Mouse (Mus musculus): ENCODE results near the gene Clvs2.

Clvs2 gene

DNA sequence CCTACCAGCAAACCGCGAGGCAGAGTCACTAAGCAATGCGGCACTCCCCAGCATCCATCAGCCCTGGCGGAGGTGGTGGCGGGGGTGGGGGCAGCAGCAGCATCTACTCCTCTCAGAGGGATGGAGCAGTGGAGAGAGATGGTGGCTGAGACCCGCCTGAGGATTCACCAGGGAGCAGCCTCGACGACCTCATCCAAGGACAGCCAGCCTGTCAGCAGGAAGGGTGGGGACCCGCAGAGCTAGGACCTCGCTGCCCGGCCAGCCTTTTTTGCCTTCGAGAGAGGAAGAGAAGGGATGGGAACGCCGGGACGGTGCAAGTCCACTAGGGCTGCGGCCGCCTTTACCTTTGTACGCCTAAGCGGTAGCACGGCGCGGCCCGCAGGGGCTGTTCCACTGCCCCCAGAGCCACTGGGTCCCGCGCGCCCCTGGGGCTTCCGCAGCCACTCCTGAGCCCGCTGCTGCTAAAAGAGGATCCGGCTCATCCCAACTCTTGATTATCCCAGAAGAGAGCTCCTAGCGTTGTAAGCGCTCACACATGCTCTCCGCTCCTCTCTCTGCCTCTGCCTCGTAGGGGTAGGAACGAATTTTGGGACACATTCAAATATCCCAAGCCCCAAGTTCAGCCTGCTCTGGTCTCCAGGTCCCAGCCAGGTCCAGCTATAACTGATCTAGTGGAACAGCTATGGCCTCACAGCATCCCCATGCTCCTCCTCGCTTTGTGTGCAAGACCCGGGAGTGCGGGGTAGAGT lies at the start of gene Clvs2:
Gene Clvs2, minus strand, starts transcription at position 639 of the 749 bp plus-strand sequence.
- in situ Hi-C loops (cut with MseI, MboI) = no loop called here

DNA sequence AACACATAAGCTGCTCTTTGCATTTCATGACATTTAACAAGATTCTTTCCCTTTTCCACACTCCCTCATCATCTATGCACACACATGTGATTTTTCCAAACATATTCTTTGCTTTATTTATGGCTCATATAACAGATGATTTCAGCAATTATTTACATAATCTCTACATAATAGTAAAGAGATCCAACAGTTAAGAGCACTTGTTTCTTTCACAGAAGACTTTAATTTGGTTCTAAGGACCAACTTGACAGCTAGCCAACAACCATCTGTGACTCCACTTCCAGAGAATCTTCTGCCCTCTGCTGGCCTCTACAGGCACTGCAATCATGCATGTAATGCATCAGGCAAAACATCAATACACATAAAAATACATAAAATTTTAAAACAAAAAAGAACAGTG lies 28.6 kb upstream of the Clvs2 start:
- in situ Hi-C loops (cut with MseI, MboI) = no loop called here

DNA sequence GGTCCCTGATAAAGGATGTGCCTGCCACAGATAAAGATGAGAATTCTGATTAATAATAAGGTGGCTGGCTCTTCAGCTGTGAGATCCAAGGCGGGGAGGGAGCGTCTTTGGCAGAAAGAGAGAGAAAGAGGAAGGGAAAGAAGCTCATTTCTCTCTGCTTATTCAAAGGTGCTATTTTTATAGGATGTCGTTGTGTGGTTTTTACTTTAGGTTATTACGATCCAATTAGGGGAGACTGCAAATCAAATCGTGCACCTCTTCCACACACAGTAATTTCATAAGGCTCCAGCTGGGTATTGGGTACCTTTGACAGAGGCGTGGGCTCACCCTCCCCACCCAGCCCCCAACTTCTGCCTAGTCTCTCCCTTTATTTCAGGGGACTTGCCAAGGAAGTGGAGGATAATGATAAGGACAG lies 985 bp downstream of the Clvs2 start:
- in situ Hi-C loops (cut with MseI, MboI) = no loop called here

DNA sequence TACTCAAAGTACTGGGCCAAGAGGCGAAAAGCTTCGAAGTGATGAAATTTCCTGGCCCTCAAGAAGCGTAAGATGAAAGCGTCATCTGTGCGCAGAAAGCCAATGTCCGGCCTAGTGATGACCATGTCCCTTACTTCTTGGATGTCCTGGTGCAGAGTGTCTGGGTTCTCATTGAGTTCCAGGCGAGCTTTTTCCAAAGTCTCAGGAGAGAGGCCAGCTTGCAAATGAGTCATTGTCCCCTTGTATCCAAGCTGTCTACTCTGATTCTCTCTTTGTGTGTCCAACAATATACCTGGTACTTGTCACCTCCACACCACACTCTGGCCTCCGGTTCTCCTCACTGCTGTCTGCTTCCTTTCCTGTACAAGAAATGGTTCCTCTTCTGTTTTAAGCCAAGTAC lies 1.9 kb downstream of the Clvs2 start:
- in situ Hi-C loops (cut with MseI, MboI) = no loop called here

DNA sequence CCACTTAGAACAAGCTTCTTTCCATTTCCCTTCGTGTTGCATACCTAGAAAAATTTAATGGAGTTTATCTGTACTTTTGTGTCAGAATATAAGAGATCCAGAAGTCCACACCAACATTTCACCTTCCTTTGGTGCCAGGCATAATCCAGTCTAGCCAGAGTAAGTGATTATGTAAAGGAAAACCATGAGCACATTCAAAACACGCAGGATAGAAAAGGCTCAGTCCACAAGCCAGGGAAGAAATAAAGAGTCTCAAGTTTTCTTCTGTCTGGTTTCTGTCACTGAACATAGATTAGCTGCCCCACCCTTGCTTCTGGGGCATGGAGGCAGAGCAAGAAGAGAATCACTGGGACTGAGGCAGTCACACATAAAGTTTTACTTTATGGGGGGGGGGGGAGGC lies 8.4 kb downstream of the Clvs2 start:
- in situ Hi-C loops (cut with MseI, MboI) = no loop called here

DNA sequence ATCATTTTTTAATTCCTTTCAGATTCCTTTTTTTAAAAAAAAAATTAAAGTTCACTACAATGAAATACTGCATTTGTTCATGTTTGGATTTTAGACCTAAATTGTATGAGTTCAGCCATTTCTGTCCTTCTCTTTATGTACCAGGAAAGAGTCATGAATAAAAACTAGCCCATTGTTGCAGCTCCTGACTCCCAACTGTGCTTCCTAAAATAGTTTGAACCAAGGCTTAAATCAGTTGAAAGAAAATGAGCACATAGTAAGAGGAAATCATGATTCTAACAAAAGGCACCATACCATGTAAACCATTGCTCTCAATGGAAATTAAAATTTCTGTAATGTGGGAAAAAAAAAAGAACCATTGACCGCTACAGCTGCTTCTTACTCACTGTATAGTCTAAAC lies 11.4 kb downstream of the Clvs2 start:
- in situ Hi-C loops (cut with MseI, MboI) = no loop called here

DNA sequence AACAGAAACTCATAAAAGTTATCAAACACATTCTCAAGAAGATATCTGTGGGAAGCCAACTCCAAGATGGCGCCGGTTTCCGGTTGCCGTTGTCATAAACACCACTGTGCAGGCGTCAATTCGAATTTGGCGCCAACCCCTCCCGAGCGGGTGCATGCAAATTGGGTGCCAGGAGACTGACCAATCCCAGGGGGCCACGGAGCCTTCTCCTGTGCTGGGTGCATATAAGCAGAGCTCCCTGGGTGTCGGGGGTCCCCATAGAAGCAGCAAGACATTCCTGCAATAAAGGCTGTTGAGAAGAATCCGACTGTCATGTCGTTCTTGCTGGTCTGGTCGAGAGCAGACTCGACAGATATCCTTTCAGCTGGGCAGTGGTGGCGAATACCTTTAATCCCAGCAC lies 31.8 kb downstream of the Clvs2 start:
- in situ Hi-C loops (cut with MseI, MboI) = no loop called here

DNA sequence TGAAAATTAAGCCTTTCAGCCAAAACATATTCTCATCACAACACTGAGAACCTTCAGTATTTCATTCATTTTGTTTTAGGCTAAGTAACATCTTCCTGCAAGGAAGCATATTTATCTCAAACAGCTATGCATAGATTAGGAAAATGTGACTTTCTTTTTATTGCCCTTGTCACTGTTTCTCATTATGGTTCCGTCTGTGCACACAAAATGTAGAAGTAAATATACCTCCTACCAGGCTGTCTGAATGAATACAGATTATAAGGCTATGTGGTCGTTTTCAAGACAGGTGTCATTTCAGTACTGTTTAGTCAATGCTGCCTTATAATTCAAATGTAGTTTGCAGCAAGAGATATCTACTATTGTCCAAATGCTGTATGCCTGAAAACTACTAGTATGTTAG lies 35.8 kb downstream of the Clvs2 start:
- in situ Hi-C loops (cut with MseI, MboI) = no loop called here

DNA sequence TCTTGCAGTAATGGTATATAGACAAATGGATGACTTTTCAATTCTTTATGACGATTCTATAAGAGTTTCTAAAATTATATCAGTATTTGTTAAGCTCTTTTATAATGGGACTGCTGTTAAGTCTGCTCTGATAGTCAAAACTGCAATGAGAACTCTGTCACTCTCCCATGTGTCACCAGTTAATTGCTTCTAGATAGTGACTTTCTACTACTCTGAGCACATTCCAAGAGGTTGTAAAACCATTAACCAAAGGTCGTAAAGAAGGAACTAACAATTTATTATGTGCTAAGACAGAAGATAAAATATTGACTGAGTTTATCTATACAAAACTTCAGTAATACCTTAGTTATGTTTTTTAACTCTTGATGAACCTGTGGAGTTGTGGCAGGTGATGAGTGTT lies 37.5 kb downstream of the Clvs2 start:
- in situ Hi-C loops (cut with MseI, MboI) = no loop called here

DNA sequence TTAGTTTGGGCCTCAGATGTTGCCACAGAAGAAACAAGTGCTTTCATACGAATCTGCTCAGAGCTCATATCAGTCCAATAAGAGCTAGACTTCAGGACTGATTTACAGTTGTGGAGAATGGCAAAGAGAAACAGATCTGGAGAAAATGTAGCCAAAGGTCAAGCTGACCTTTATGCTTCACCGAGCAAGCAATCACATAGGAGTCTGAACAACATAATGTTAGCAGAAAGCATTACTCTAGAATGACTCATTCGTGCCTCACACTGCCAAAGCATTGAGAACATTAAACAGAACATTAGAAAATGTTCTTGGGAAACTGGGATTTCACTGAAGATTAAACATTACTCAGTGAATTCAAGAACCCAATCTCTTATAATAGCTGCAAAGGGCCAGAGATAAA lies 66.5 kb downstream of the Clvs2 start:
- in situ Hi-C loops (cut with MseI, MboI) = no loop called here

DNA sequence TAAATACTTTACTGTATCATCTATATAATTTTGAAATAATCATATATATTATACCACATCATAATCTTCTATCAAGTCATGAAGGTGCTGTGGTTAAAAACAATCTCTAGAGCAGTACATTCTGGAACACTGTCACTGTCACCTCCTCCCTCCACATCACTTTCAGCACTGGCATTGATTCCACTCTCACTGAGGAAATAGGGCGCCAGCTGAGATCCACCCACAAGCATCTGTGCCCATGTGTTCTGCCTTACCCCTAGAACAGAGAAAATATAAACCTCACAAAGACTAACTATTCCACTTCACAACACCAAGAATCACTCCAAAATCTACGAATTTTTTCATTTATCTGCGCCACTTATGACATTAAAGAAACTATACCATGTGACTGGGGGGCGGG lies 84.2 kb downstream of the Clvs2 start:
- in situ Hi-C loops (cut with MseI, MboI) = no loop called here

Data from mouse trophoblast stem cell (cell line).